Mouse (Mus musculus) B cell, adult 2 months (primary cell): ENCODE results near the gene 1110032A03Rik.

ENCODE experiments used
- DNase-seq, 2 experiments: peaks; one replicate each; pipeline ENCODE4 v3.0.0; 2022

Gene 1110032A03Rik

GRCm38 (mm10) chr9:50768107-50769002 is 7.0 kb downstream of the 1110032A03Rik start, which contains the start of gene Fdxacb1:
Fdxacb1 (plus strand) TSS chr9:50768236.
- peak; percentile 98 for DNase-seq

GRCm38 (mm10) chr9:50767531-50768106 is 7.7 kb downstream of the 1110032A03Rik start:
- DNase-seq: no peak

GRCm38 (mm10) chr9:50763331-50763730 is 12.0 kb downstream of the 1110032A03Rik start:
- peak; percentile 32 to 51 for DNase-seq

- DNase-seq: no peak
Observed at GRCm38 (mm10) chr9:50761520-50762243, 13.6 kb downstream of the 1110032A03Rik start.

- DNase-seq: no peak
Observed at GRCm38 (mm10) chr9:50756711-50757110, 18.6 kb downstream of the 1110032A03Rik start.

- DNase-seq: no peak
Observed at GRCm38 (mm10) chr9:50753947-50754346, 21.4 kb downstream of the 1110032A03Rik start.

GRCm38 (mm10) chr9:50752784-50753615 is 22.3 kb downstream of the 1110032A03Rik start:
- DNase-seq: no peak

- no peak for DNase-seq
Observed at GRCm38 (mm10) chr9:50752054-50752602, 23.2 kb downstream of the 1110032A03Rik start, which contains the start of gene Hspb2. Hspb2 (minus strand) TSS chr9:50752354.

GRCm38 (mm10) chr9:50751323-50751722 is 24.0 kb downstream of the 1110032A03Rik start, which contains the start of gene Cryab:
Cryab (plus strand) TSS chr9:50751325.
- no peak for DNase-seq

- DNase-seq: no peak
Observed at GRCm38 (mm10) chr9:50750706-50751105, 24.6 kb downstream of the 1110032A03Rik start.

- no peak for DNase-seq
Observed at GRCm38 (mm10) chr9:50746214-50746677, 29.1 kb downstream of the 1110032A03Rik start, which contains the start of gene 2310030G06Rik. 2310030G06Rik (minus strand) TSS chr9:50746536.

GRCm38 (mm10) chr9:50745806-50746205 is 29.5 kb downstream of the 1110032A03Rik start:
- no peak for DNase-seq

- DNase-seq: no peak
Observed at GRCm38 (mm10) chr9:50742744-50743143, 32.6 kb downstream of the 1110032A03Rik start.

GRCm38 (mm10) chr9:50742261-50742660 is 33.1 kb downstream of the 1110032A03Rik start:
- no peak for DNase-seq

- no peak for DNase-seq
Observed at GRCm38 (mm10) chr9:50740867-50741784, 34.2 kb downstream of the 1110032A03Rik start.

- peak; percentile 80 to 83 for DNase-seq
Observed at GRCm38 (mm10) chr9:50738914-50739870, 36.1 kb downstream of the 1110032A03Rik start, which contains the start of gene Dixdc1. Dixdc1 (minus strand) TSS chr9:50739517.

- peak; percentile 38 to 48 for DNase-seq
Observed at GRCm38 (mm10) chr9:50734989-50735388, 40.3 kb downstream of the 1110032A03Rik start.

GRCm38 (mm10) chr9:50732560-50732959 is 42.8 kb downstream of the 1110032A03Rik start:
- DNase-seq: no peak

GRCm38 (mm10) chr9:50729600-50729999 is 45.7 kb downstream of the 1110032A03Rik start:
- DNase-seq: no peak
